Mouse (Mus musculus): ENCODE data around the gene Prkcd. TPM values are rescaled to one million over a fixed set of nuclear protein-coding genes. Genes with fewer than 3 reads are reported as not detected.

Gene Prkcd
- polyA plus RNA-seq, 1 experiment from 2014 or later = 17.4 TPM

- Histone ChIP-seq H3K36me3 (no peaks in the 10 kb centered on the region), H3K9me3 (no peaks in the 10 kb centered on the region)
- WGBS = 79% methylated on average over 8 of the region's 8 CpGs
Observed at GRCm38 (mm10) chr14:30649745-30650144, 23.7 kb upstream of the Prkcd start.

GRCm38 (mm10) chr14:30648478-30648877 lies 22.5 kb upstream of the Prkcd start:
- no peaks in the 10 kb centered on the region for H3K4me1 ChIP-seq (replicated peaks)
- no peaks in the 10 kb centered on the region for H3K27me3 ChIP-seq
- no peaks in the 10 kb centered on the region for H3K36me3 ChIP-seq
- H3K4me2 ChIP-seq (replicated peaks) = no peak overlapping the region
- no peaks in the 10 kb centered on the region for H3K9me3 ChIP-seq
- no peak overlapping the region for H3K9ac ChIP-seq (replicated peaks)
- 66% methylated on average over 3 of the region's 3 CpGs for whole genome bisulfite sequencing
- H3K4me3 ChIP-seq (replicated peaks) = no peak overlapping the region
- no peak for ATAC-seq
- no peak overlapping the region for H3K27ac ChIP-seq

More at GRCm38 (mm10) chr14:30649745-30650144, 23.7 kb upstream of the Prkcd start:
- H3K4me3 ChIP-seq (replicated peaks) = no peak overlapping the region
- H3K27me3 ChIP-seq = no peaks in the 10 kb centered on the region
- H3K9ac ChIP-seq (replicated peaks) = no peak overlapping the region
- H3K27ac ChIP-seq = no peak overlapping the region
- peaks cover 5% of the 10 kb centered on the region for H3K4me1 ChIP-seq (replicated peaks)
- no peak for ATAC-seq
- H3K4me2 ChIP-seq (replicated peaks) = no peak overlapping the region

GRCm38 (mm10) chr14:30646486-30646885 lies 20.5 kb upstream of the Prkcd start:
- no peaks in the 10 kb centered on the region for H3K36me3 ChIP-seq
- ATAC-seq = no peak
- no peaks in the 10 kb centered on the region for H3K4me1 ChIP-seq (replicated peaks)
- WGBS = 83% methylated on average over 1 of the region's 1 CpGs
- H3K4me3 ChIP-seq (replicated peaks) = no peak overlapping the region
- no peaks in the 10 kb centered on the region for H3K27me3 ChIP-seq
- no peaks in the 10 kb centered on the region for H3K9me3 ChIP-seq
- no peak overlapping the region for H3K27ac ChIP-seq
- no peak overlapping the region for H3K4me2 ChIP-seq (replicated peaks)
- H3K9ac ChIP-seq (replicated peaks) = no peak overlapping the region

- ATAC-seq = no peak
- no peaks in the 10 kb centered on the region for H3K36me3 ChIP-seq
- 74% methylated on average over 8 of the region's 8 CpGs for WGBS
- H3K9me3 ChIP-seq = no peaks in the 10 kb centered on the region
- no peak overlapping the region for H3K9ac ChIP-seq (replicated peaks)
- H3K4me1 ChIP-seq (replicated peaks) = no peaks in the 10 kb centered on the region
- no peak overlapping the region for H3K4me3 ChIP-seq (replicated peaks)
- H3K27me3 ChIP-seq = no peaks in the 10 kb centered on the region
- no peak overlapping the region for H3K4me2 ChIP-seq (replicated peaks)
- H3K27ac ChIP-seq = no peak overlapping the region
Observed at GRCm38 (mm10) chr14:30645066-30645465, 19.1 kb upstream of the Prkcd start.

- H3K9me3 ChIP-seq = no peaks in the 10 kb centered on the region
- H3K36me3 ChIP-seq = no peaks in the 10 kb centered on the region
- H3K4me3 ChIP-seq (replicated peaks) = no peak overlapping the region
- H3K4me2 ChIP-seq (replicated peaks) = no peak overlapping the region
- H3K27ac ChIP-seq = no peak overlapping the region
- no peak for ATAC-seq
- no peak overlapping the region for H3K9ac ChIP-seq (replicated peaks)
- WGBS = 82% methylated on average over 2 of the region's 2 CpGs
- H3K27me3 ChIP-seq = no peaks in the 10 kb centered on the region
- H3K4me1 ChIP-seq (replicated peaks) = no peaks in the 10 kb centered on the region
Observed at GRCm38 (mm10) chr14:30644026-30644425, 18.0 kb upstream of the Prkcd start.

- Histone ChIP-seq H3K27ac (no peak overlapping the region), H3K4me2 (replicated peaks) (no peak overlapping the region), H3K9ac (replicated peaks) (no peak overlapping the region), H3K27me3 (no peaks in the 10 kb centered on the region), H3K9me3 (no peaks in the 10 kb centered on the region), H3K36me3 (no peaks in the 10 kb centered on the region), H3K4me1 (replicated peaks) (no peaks in the 10 kb centered on the region), H3K4me3 (replicated peaks) (no peak overlapping the region)
- 61% methylated on average over 2 of the region's 2 CpGs for WGBS
- ATAC-seq = no peak
Observed at GRCm38 (mm10) chr14:30641748-30642147, 15.7 kb upstream of the Prkcd start.

GRCm38 (mm10) chr14:30638686-30639085 lies 12.7 kb upstream of the Prkcd start:
- Histone ChIP-seq H3K27ac (no peak overlapping the region), H3K36me3 (no peaks in the 10 kb centered on the region), H3K4me1 (replicated peaks) (no peaks in the 10 kb centered on the region), H3K4me3 (replicated peaks) (no peak overlapping the region), H3K27me3 (no peaks in the 10 kb centered on the region), H3K9ac (replicated peaks) (no peak overlapping the region), H3K9me3 (no peaks in the 10 kb centered on the region), H3K4me2 (replicated peaks) (no peak overlapping the region)
- 88% methylated on average over 4 of the region's 4 CpGs for WGBS
- ATAC-seq = no peak

- Histone ChIP-seq H3K27me3 (no peaks in the 10 kb centered on the region), H3K9me3 (no peaks in the 10 kb centered on the region), H3K4me2 (replicated peaks) (no peak overlapping the region), H3K27ac (no peak overlapping the region), H3K9ac (replicated peaks) (no peak overlapping the region), H3K36me3 (no peaks in the 10 kb centered on the region), H3K4me3 (replicated peaks) (no peak overlapping the region), H3K4me1 (replicated peaks) (no peaks in the 10 kb centered on the region)
- no peak for ATAC-seq
- 86% methylated on average over 4 of the region's 4 CpGs for WGBS
Observed at GRCm38 (mm10) chr14:30638009-30638408, 12.0 kb upstream of the Prkcd start.

GRCm38 (mm10) chr14:30637087-30637486 lies 11.1 kb upstream of the Prkcd start:
- Histone ChIP-seq H3K27me3 (no peaks in the 10 kb centered on the region), H3K4me2 (replicated peaks) (no peak overlapping the region), H3K4me3 (replicated peaks) (no peak overlapping the region), H3K4me1 (replicated peaks) (no peaks in the 10 kb centered on the region), H3K27ac (no peak overlapping the region), H3K9me3 (no peaks in the 10 kb centered on the region), H3K9ac (replicated peaks) (no peak overlapping the region), H3K36me3 (no peaks in the 10 kb centered on the region)
- no peak for ATAC-seq
- 85% methylated on average over 2 of the region's 2 CpGs for WGBS

GRCm38 (mm10) chr14:30636499-30636898 lies 10.5 kb upstream of the Prkcd start:
- no peaks in the 10 kb centered on the region for H3K4me1 ChIP-seq (replicated peaks)
- H3K27me3 ChIP-seq = no peaks in the 10 kb centered on the region
- no peaks in the 10 kb centered on the region for H3K36me3 ChIP-seq
- H3K27ac ChIP-seq = no peak overlapping the region
- no peak overlapping the region for H3K9ac ChIP-seq (replicated peaks)
- no peak overlapping the region for H3K4me2 ChIP-seq (replicated peaks)
- 82% methylated on average over 9 of the region's 9 CpGs for WGBS
- H3K9me3 ChIP-seq = no peaks in the 10 kb centered on the region
- ATAC-seq = no peak
- H3K4me3 ChIP-seq (replicated peaks) = no peak overlapping the region

- no peaks in the 10 kb centered on the region for H3K4me1 ChIP-seq (replicated peaks)
- no peak overlapping the region for H3K27ac ChIP-seq
- H3K4me3 ChIP-seq (replicated peaks) = no peak overlapping the region
- no peaks in the 10 kb centered on the region for H3K9me3 ChIP-seq
- no peak for ATAC-seq
- H3K9ac ChIP-seq (replicated peaks) = no peak overlapping the region
- H3K36me3 ChIP-seq = no peaks in the 10 kb centered on the region
- no peaks in the 10 kb centered on the region for H3K27me3 ChIP-seq
- no peak overlapping the region for H3K4me2 ChIP-seq (replicated peaks)
- 84% methylated on average over 13 of the region's 13 CpGs for WGBS
Observed at GRCm38 (mm10) chr14:30635219-30635910, 9.4 kb upstream of the Prkcd start.

- no peak overlapping the region for H3K4me2 ChIP-seq (replicated peaks)
- H3K27ac ChIP-seq = no peak overlapping the region
- no peaks in the 10 kb centered on the region for H3K36me3 ChIP-seq
- 88% methylated on average over 1 of the region's 1 CpGs for WGBS
- no peaks in the 10 kb centered on the region for H3K4me1 ChIP-seq (replicated peaks)
- no peaks in the 10 kb centered on the region for H3K27me3 ChIP-seq
- H3K9ac ChIP-seq (replicated peaks) = no peak overlapping the region
- no peak for ATAC-seq
- no peaks in the 10 kb centered on the region for H3K9me3 ChIP-seq
- no peak overlapping the region for H3K4me3 ChIP-seq (replicated peaks)
Observed at GRCm38 (mm10) chr14:30634418-30634817, 8.4 kb upstream of the Prkcd start.

- Histone ChIP-seq H3K4me3 (replicated peaks) (no peak overlapping the region), H3K9me3 (no peaks in the 10 kb centered on the region), H3K4me1 (replicated peaks) (no peaks in the 10 kb centered on the region), H3K36me3 (no peaks in the 10 kb centered on the region), H3K27me3 (no peaks in the 10 kb centered on the region), H3K27ac (no peak overlapping the region), H3K9ac (replicated peaks) (no peak overlapping the region), H3K4me2 (replicated peaks) (no peak overlapping the region)
- no peak for ATAC-seq
- 82% methylated on average over 7 of the region's 7 CpGs for WGBS
Observed at GRCm38 (mm10) chr14:30633708-30634107, 7.7 kb upstream of the Prkcd start.

Measured in midbrain, embryonic 13.5 days (tissue).